Mouse (Mus musculus) heart, embryonic 10.5 days (tissue): ENCODE data around the gene Rad9a. TPM values are rescaled to one million over a fixed set of nuclear protein-coding genes. Genes with fewer than 3 reads are reported as not detected.

Experiments
- microRNA-seq: library from miRNA; unstranded; fragments of <30 nt; microRNA quantifications from one replicate; pipeline ENCODE4, GENCODE M21; 2017
- polyA plus RNA-seq: library from polyadenylated mRNA; unstranded; fragments of >200 nt; fragmentation: Nextera tagmentation; extraction: Ambion mirVana; gene quantifications from 2 replicates; pipeline ENCODE4 v1.2.1, GENCODE M21; 2016

Rad9a gene
- polyA plus RNA-seq, 1 experiment from 2014 or later: 40.0 TPM

Small RNA genes lying within 50 kb of the gene (microRNA-seq; reads per million reads assigned to microRNA genes)
- gene Gm26115: not detected

Other genes starting within 250 kb of the Rad9a start
- not detected in 2 replicates for gene Aldh3b3, start 243.0 kb downstream of the Rad9a start, polyA plus RNA-seq
- 0.51 and 1.8 TPM in 2 replicates for gene Aldh3b2, start 229.3 kb downstream of the Rad9a start, polyA plus RNA-seq
- 9.5 and 10.3 TPM in 2 replicates for gene Acy3, start 215.1 kb downstream of the Rad9a start, polyA plus RNA-seq
- 0.45 TPM in 1 of 2 replicates, not detected in the other for gene Tbx10, start 208.9 kb downstream of the Rad9a start, polyA plus RNA-seq
- 40.2 and 52.4 TPM in 2 replicates for gene Nudt8, start 201.1 kb downstream of the Rad9a start, polyA plus RNA-seq
- 4.1 and 5.2 TPM in 2 replicates for gene Gm49405, start 201.0 kb downstream of the Rad9a start, polyA plus RNA-seq
- gene Doc2g, start 198.3 kb downstream of the Rad9a start, polyA plus RNA-seq: 32.4 and 75.0 TPM in 2 replicates
- 298 and 420 TPM in 2 replicates for gene Ndufv1, start 188.9 kb downstream of the Rad9a start, polyA plus RNA-seq
- gene Gstp1, start 163.7 kb downstream of the Rad9a start, polyA plus RNA-seq: 402 and 470 TPM in 2 replicates
- 2.9 TPM in 2 replicates for gene Gstp2, start 155.6 kb downstream of the Rad9a start, polyA plus RNA-seq
- gene Gstp3, start 142.1 kb downstream of the Rad9a start, polyA plus RNA-seq: 0.37 TPM in 1 of 2 replicates, not detected in the other
- not detected in 2 replicates for gene Cabp2, start 120.1 kb downstream of the Rad9a start, polyA plus RNA-seq
- gene Cdk2ap2, start 104.5 kb downstream of the Rad9a start, polyA plus RNA-seq: 67.9 and 86.0 TPM in 2 replicates
- 14.3 and 21.2 TPM in 2 replicates for gene Pitpnm1, start 101.7 kb downstream of the Rad9a start, polyA plus RNA-seq
- gene Aip, start 75.8 kb downstream of the Rad9a start, polyA plus RNA-seq: 89.7 and 93.8 TPM in 2 replicates
- gene Gpr152, start 61.9 kb downstream of the Rad9a start, polyA plus RNA-seq: not detected in 2 replicates
- not detected in 2 replicates for gene Cabp4, start 57.6 kb downstream of the Rad9a start, polyA plus RNA-seq
- 135 and 146 TPM in 2 replicates for gene Coro1b, start 53.0 kb downstream of the Rad9a start, polyA plus RNA-seq
- gene Ptprcap, start 48.1 kb downstream of the Rad9a start, polyA plus RNA-seq: 1.8 and 4.4 TPM in 2 replicates
- 53.4 and 57.0 TPM in 2 replicates for gene Rps6kb2, start 38.3 kb downstream of the Rad9a start, polyA plus RNA-seq
- gene Carns1, start 26.2 kb downstream of the Rad9a start, polyA plus RNA-seq: 2.3 and 2.8 TPM in 2 replicates
- gene Tbc1d10c, start 10.4 kb downstream of the Rad9a start, polyA plus RNA-seq: 0.94 and 1.5 TPM in 2 replicates
- 876 and 946 TPM in 2 replicates for gene Ppp1ca, start 9.6 kb downstream of the Rad9a start, polyA plus RNA-seq
- gene Clcf1, start 12.6 kb upstream of the Rad9a start, polyA plus RNA-seq: 2.1 and 3.4 TPM in 2 replicates
- gene AC109138.7, start 12.7 kb upstream of the Rad9a start, polyA plus RNA-seq: not detected in 2 replicates
- gene Pold4, start 30.2 kb upstream of the Rad9a start, polyA plus RNA-seq: 15.5 and 18.7 TPM in 2 replicates
- gene Ssh3, start 67.5 kb upstream of the Rad9a start, polyA plus RNA-seq: 2.9 and 3.5 TPM in 2 replicates
- 1.9 and 3.6 TPM in 2 replicates for gene Ankrd13d, start 81.5 kb upstream of the Rad9a start, polyA plus RNA-seq
- 12.0 and 16.5 TPM in 2 replicates for gene Grk2, start 104.6 kb upstream of the Rad9a start, polyA plus RNA-seq
- 52.3 and 53.6 TPM in 2 replicates for gene Kdm2a, start 196.6 kb upstream of the Rad9a start, polyA plus RNA-seq
- gene Rhod, start 237.8 kb upstream of the Rad9a start, polyA plus RNA-seq: 24.3 and 28.9 TPM in 2 replicates